Mouse (Mus musculus) CH12.LX (cell line): ENCODE data around the gene Ap2a1. TPM values are rescaled to one million over a fixed set of nuclear protein-coding genes. Genes with fewer than 3 reads are reported as not detected.

Experiments used
- DNase-seq: peaks from one replicate; pipeline ENCODE4 v3.0.0-alpha.2; 2013; ENCODE audit errors: extremely low read depth
- H3K27ac ChIP-seq: 2 replicates; pipeline ENCODE4 v1.5.1; 2012; ENCODE audit warnings: low read depth, mild to moderate bottlenecking, control low read depth, moderate library complexity; ENCODE audit not compliant: insufficient read depth
- H3K27me3 ChIP-seq: replicated peaks from 2 replicates; pipeline ENCODE3; 2012; ENCODE audit warnings: inconsistent platforms
- H3K36me3 ChIP-seq, 2 experiments: replicated peaks in 1 of 2; 2 replicates each; pipeline versions ENCODE3 to v1.6.1; 2012; ENCODE audit warnings: inconsistent platforms in 1 of 2, low read length in 1 of 2, mild to moderate bottlenecking in 1 of 2, mixed read lengths in 1 of 2, moderate library complexity in 1 of 2; ENCODE audit not compliant: control insufficient read depth in 1 of 2, insufficient read depth in 1 of 2
- H3K4me1 ChIP-seq, 2 experiments: 2 replicates each; pipeline ENCODE4 v1.6.1; 2012; ENCODE audit warnings: inconsistent platforms in 1 of 2, moderate library complexity in 1 of 2; ENCODE audit not compliant: insufficient read depth in 2 of 2, control insufficient read depth in 1 of 2
- H3K4me2 ChIP-seq: 2 replicates; pipeline ENCODE4 v1.6.1; 2012; ENCODE audit warnings: low read depth, mild to moderate bottlenecking, control low read depth; ENCODE audit not compliant: poor library complexity, insufficient read depth, severe bottlenecking
- H3K4me3 ChIP-seq, 3 experiments: fragments of 150-350 bp in 1 of 3; sonication (generic) in 1 of 3; replicated peaks in 1 of 3; 2 replicates each; pipeline versions ENCODE3 to v1.5.1; 2011 to 2012; ENCODE audit warnings: low read depth in 2 of 3, low read length in 2 of 3, mild to moderate bottlenecking in 2 of 3, moderate library complexity in 2 of 3, control low read depth in 1 of 3, improper control_type of control experiment in 1 of 3, inconsistent platforms in 1 of 3, mixed read lengths in 1 of 3; ENCODE audit not compliant: poor library complexity in 1 of 3
- H3K79me2 ChIP-seq: replicated peaks from 2 replicates; pipeline ENCODE4 v1.6.1; 2012; ENCODE audit warnings: mild to moderate bottlenecking, moderate library complexity; ENCODE audit not compliant: control insufficient read depth, poor library complexity, insufficient read depth, severe bottlenecking; ENCODE audit errors: extremely low read depth
- H3K9ac ChIP-seq: 2 replicates; pipeline ENCODE4 v1.6.1; 2012; ENCODE audit warnings: low read depth, mild to moderate bottlenecking, control low read depth, moderate library complexity; ENCODE audit not compliant: insufficient read depth
- H3K9me3 ChIP-seq: replicated peaks from 2 replicates; pipeline ENCODE3; 2012; ENCODE audit warnings: low read length, inconsistent platforms, mixed read lengths
- BHLHE40 ChIP-seq: IDR thresholded peaks from 2 replicates; pipeline ENCODE4 v1.6.1; 2011; ENCODE audit warnings: mild to moderate bottlenecking, low read depth, low read length, improper control_type of control experiment
- CHD1 ChIP-seq: IDR thresholded peaks from 2 replicates; pipeline ENCODE4 v1.6.1; 2012; ENCODE audit warnings: low read depth, low read length, improper control_type of control experiment, inconsistent platforms
- CHD2 ChIP-seq: IDR thresholded peaks from 2 replicates; pipeline ENCODE4 v1.6.1; 2011; ENCODE audit warnings: low read length, improper control_type of control experiment
- CTCF ChIP-seq, 2 experiments: IDR thresholded peaks in 1 of 2; conservative IDR thresholded peaks in 1 of 2; 2 replicates each; pipeline ENCODE4 v1.5.1; 2011 to 2012; ENCODE audit warnings: low read depth in 2 of 2, low read length in 2 of 2, improper control_type of control experiment in 1 of 2, inconsistent platforms in 1 of 2, mild to moderate bottlenecking in 1 of 2, moderate library complexity in 1 of 2
- E2F4 ChIP-seq: IDR thresholded peaks from 2 replicates; pipeline ENCODE4 v1.6.1; 2011; ENCODE audit warnings: low read depth, low read length, improper control_type of control experiment; ENCODE audit not compliant: insufficient replicate concordance
- ELF1 ChIP-seq: IDR thresholded peaks from 2 replicates; pipeline ENCODE4 v1.6.1; 2014; ENCODE audit warnings: low read depth, mild to moderate bottlenecking, inconsistent platforms, low read length, improper control_type of control experiment
- EP300 ChIP-seq: IDR thresholded peaks from 2 replicates; pipeline ENCODE4 v1.6.1; 2011; ENCODE audit warnings: low read length, improper control_type of control experiment
- ETS1 ChIP-seq: conservative IDR thresholded peaks from 2 replicates; pipeline ENCODE4 v1.6.1; 2012; ENCODE audit warnings: low read depth, mild to moderate bottlenecking, inconsistent platforms, low read length, improper control_type of control experiment, moderate library complexity
- GABPA ChIP-seq: IDR thresholded peaks from 2 replicates; pipeline ENCODE4 v1.6.1; 2012; ENCODE audit warnings: low read depth, low read length, improper control_type of control experiment, inconsistent platforms; ENCODE audit not compliant: insufficient replicate concordance
- HCFC1 ChIP-seq: IDR thresholded peaks from 2 replicates; pipeline ENCODE4 v1.6.1; 2012; ENCODE audit warnings: low read depth, mild to moderate bottlenecking, inconsistent platforms, low read length, improper control_type of control experiment
- IRF4 ChIP-seq: IDR thresholded peaks from 2 replicates; pipeline ENCODE4 v1.6.1; 2014; ENCODE audit warnings: low read depth, mild to moderate bottlenecking, inconsistent platforms, low read length, improper control_type of control experiment
- JUN ChIP-seq: IDR thresholded peaks from 2 replicates; pipeline ENCODE4 v1.6.1; 2011; ENCODE audit warnings: low read depth, mild to moderate bottlenecking, low read length, improper control_type of control experiment, moderate library complexity; ENCODE audit not compliant: insufficient read depth
- JUND ChIP-seq: conservative IDR thresholded peaks from 2 replicates; pipeline ENCODE4 v1.6.1; 2011; ENCODE audit warnings: low read depth, low read length, improper control_type of control experiment
- KAT2A ChIP-seq: IDR thresholded peaks from 2 replicates; pipeline ENCODE4 v1.6.1; 2012; ENCODE audit warnings: low read length, improper control_type of control experiment, inconsistent platforms; ENCODE audit not compliant: insufficient replicate concordance
- MAFK ChIP-seq: IDR thresholded peaks from 2 replicates; pipeline ENCODE4 v1.6.1; 2011; ENCODE audit warnings: low read length, improper control_type of control experiment; ENCODE audit not compliant: insufficient replicate concordance
- MAX ChIP-seq: IDR thresholded peaks from 2 replicates; pipeline ENCODE4 v1.6.1; 2011; ENCODE audit warnings: low read length, improper control_type of control experiment
- MAZ ChIP-seq: IDR thresholded peaks from 2 replicates; pipeline ENCODE4 v1.6.1; 2012; ENCODE audit warnings: low read depth, mild to moderate bottlenecking, inconsistent platforms, low read length, improper control_type of control experiment, moderate library complexity
- MEF2A ChIP-seq: IDR thresholded peaks from 2 replicates; pipeline ENCODE4 v1.6.1; 2014; ENCODE audit warnings: low read depth, mild to moderate bottlenecking, inconsistent platforms, low read length, improper control_type of control experiment, borderline replicate concordance
- MXI1 ChIP-seq: IDR thresholded peaks from 2 replicates; pipeline ENCODE4 v1.6.1; 2011; ENCODE audit warnings: mild to moderate bottlenecking, low read depth, low read length, improper control_type of control experiment
- MYC ChIP-seq: IDR thresholded peaks from 2 replicates; pipeline ENCODE4 v1.6.1; 2011; ENCODE audit warnings: low read depth, mild to moderate bottlenecking, improper control_type of control experiment, low read length
- NELFE ChIP-seq: IDR thresholded peaks from 2 replicates; pipeline ENCODE4 v1.6.1; 2011; ENCODE audit warnings: low read depth, low read length, improper control_type of control experiment
- NRF1 ChIP-seq: IDR thresholded peaks from 2 replicates; pipeline ENCODE4 v1.6.1; 2014; ENCODE audit warnings: low read depth, mild to moderate bottlenecking, inconsistent platforms, low read length, improper control_type of control experiment, moderate library complexity
- PAX5 ChIP-seq: IDR thresholded peaks from 2 replicates; pipeline ENCODE4 v1.6.1; 2012; ENCODE audit warnings: low read length, inconsistent platforms, mixed read lengths
- POLR2A ChIP-seq: IDR thresholded peaks from 2 replicates; pipeline ENCODE4 v1.6.1; 2011; ENCODE audit warnings: low read depth, mild to moderate bottlenecking, improper control_type of control experiment, low read length
- POLR2AphosphoS2 ChIP-seq: IDR thresholded peaks from 2 replicates; pipeline ENCODE4 v1.6.1; 2011; ENCODE audit warnings: low read depth, low read length, improper control_type of control experiment
- RAD21 ChIP-seq: IDR thresholded peaks from 2 replicates; pipeline ENCODE4 v1.6.1; 2011; ENCODE audit warnings: low read depth, mild to moderate bottlenecking, low read length, improper control_type of control experiment, moderate library complexity
- RCOR1 ChIP-seq: conservative IDR thresholded peaks from 2 replicates; pipeline ENCODE4 v1.6.1; 2012; ENCODE audit warnings: low read depth, mild to moderate bottlenecking, inconsistent platforms, low read length, improper control_type of control experiment
- SIN3A ChIP-seq: IDR thresholded peaks from 2 replicates; pipeline ENCODE4 v1.6.1; 2012; ENCODE audit warnings: low read length, improper control_type of control experiment, inconsistent platforms
- SMC3 ChIP-seq: IDR thresholded peaks from 2 replicates; pipeline ENCODE4 v1.6.1; 2011; ENCODE audit warnings: low read depth, low read length, improper control_type of control experiment
- TCF12 ChIP-seq: IDR thresholded peaks from 2 replicates; pipeline ENCODE4 v1.6.1; 2014; ENCODE audit warnings: low read depth, mild to moderate bottlenecking, inconsistent platforms, low read length, improper control_type of control experiment
- UBTF ChIP-seq: IDR thresholded peaks from 2 replicates; pipeline ENCODE4 v1.6.1; 2012; ENCODE audit warnings: low read depth, mild to moderate bottlenecking, inconsistent platforms, low read length, improper control_type of control experiment, moderate library complexity
- USF1 ChIP-seq: IDR thresholded peaks from 2 replicates; pipeline ENCODE4 v1.6.1; 2014; ENCODE audit warnings: low read depth, mild to moderate bottlenecking, inconsistent platforms, low read length, improper control_type of control experiment
- USF2 ChIP-seq: conservative IDR thresholded peaks from 2 replicates; pipeline ENCODE4 v1.6.1; 2011; ENCODE audit warnings: low read depth, low read length, improper control_type of control experiment
- ZC3H11A ChIP-seq: IDR thresholded peaks from 2 replicates; pipeline ENCODE4 v1.6.1; 2012; ENCODE audit warnings: low read depth, mild to moderate bottlenecking, inconsistent platforms, low read length, improper control_type of control experiment
- ZKSCAN1 ChIP-seq: IDR thresholded peaks from 2 replicates; pipeline ENCODE4 v1.6.1; 2012; ENCODE audit warnings: low read depth, inconsistent platforms, low read length, improper control_type of control experiment, borderline replicate concordance
- ZMIZ1 ChIP-seq: IDR thresholded peaks from 2 replicates; pipeline ENCODE4 v1.6.1; 2012; ENCODE audit warnings: low read depth, mild to moderate bottlenecking, inconsistent platforms, low read length, improper control_type of control experiment
- ZNF384 ChIP-seq: IDR thresholded peaks from 2 replicates; pipeline ENCODE4 v1.6.1; 2012; ENCODE audit warnings: low read depth, low read length, improper control_type of control experiment, inconsistent platforms
- dilution Hi-C: fragments of 300-500 bp; cut with MboI; formaldehyde crosslinking; loops from 2 replicates; pipeline ENCODE4 v1.14.3; 2020; ENCODE audit warnings: low sequenced_read_pairs; ENCODE audit not compliant: extremely low pct_unique_long_range_greater_than_20kb, extremely low pct_ligation_motif_present
- in situ Hi-C: fragments of 300-500 bp; cut with MboI; formaldehyde crosslinking; loops from 3 replicates; pipeline ENCODE4 v1.14.3; 2019; ENCODE audit warnings: low sequenced_read_pairs, low pct_ligation_motif_present, low pct_unique_long_range_greater_than_20kb, mixed read lengths
- polyA plus RNA-seq: library from polyadenylated mRNA; unstranded; fragments of >175 nt; gene quantifications from 2 replicates; pipeline ENCODE4 v1.2.1, GENCODE M21; 2012; ENCODE audit warnings: low read depth; ENCODE audit not compliant: insufficient read length
- total RNA-seq, 2 experiments: library from RNA; depleted of rRNA; stranded (reverse); fragments of 300-350 nt in 1 of 2; fragments of >200 nt in 1 of 2; gene quantifications; 2 replicates each; pipeline ENCODE4 v1.2.3; 2012 to 2014

The Ap2a1 gene
- total and polyA plus RNA-seq, 3 experiments: 35.7 to 61.1 (median 56.3) TPM

GRCm38 (mm10) chr7:44895593-44896434 lies 33.5 kb downstream of the Ap2a1 start, which contains the start of gene Fuz:
Fuz (plus strand) TSS chr7:44896079.
- Histone ChIP-seq H3K4me2 (peak within 1 kb of the TSS; percentile 53), H3K9ac (peak within 1 kb of the TSS; percentile 65), H3K4me3 (peak within 1 kb of the TSS; percentile 55 to 72 (median 61)), H3K27me3 (no peaks in the 10 kb centered on the region), H3K9me3 (no peaks in the 10 kb centered on the region), H3K36me3 (peaks cover 20 to 33% of the 10 kb centered on the region in 2 experiments), H3K79me2 (peaks cover 10% of the 10 kb centered on the region), H3K27ac (no peak within 1 kb of the TSS), H3K4me1 (peaks cover 13 to 44% of the 10 kb centered on the region in 2 experiments)
- dilution Hi-C loops (no loop called here), in situ Hi-C loops (no loop called here)
- DNase-seq: peak; percentile 95
- TF ChIP-seq MXI1 (peak; percentile 89), ETS1 (0 out of 2 replicates have a peak, but pooled peaks have one; percentile 25), USF2 (no peak), NRF1 (peak; percentile 74), RCOR1 (peak; percentile 86; the same call in 1 of the 2 replicates), PAX5 (no peak), ZC3H11A (no peak), SMC3 (peak; percentile 43), MAX (peak; percentile 77; the same call in 1 of the 2 replicates), GABPA (peak; percentile 24; the same call in 1 of the 2 replicates), MEF2A (peak; percentile 64; the same call in 1 of the 2 replicates), E2F4 (peak; percentile 81; the same call in 1 of the 2 replicates), NELFE (peak; percentile 90), KAT2A (peak; percentile 85; the same call in 1 of the 2 replicates), UBTF (no peak), CHD1 (peak; percentile 76; the same call in 1 of the 2 replicates), SIN3A (peak; percentile 80), CHD2 (peak; percentile 59), TCF12 (peak; percentile 86), ELF1 (peak; percentile 79), POLR2A (peak; percentile 75), MAZ (peak; percentile 89), RAD21 (no peak; the same call in 1 of the 2 replicates), JUND (no peak), CTCF (conservative IDR thresholded peaks at IDR 0.05 in 1 of 2, IDR thresholded peaks at IDR 0.05 in 1 of 2; ENCODE audit: low read depth in 2 of 2, low read length in 2 of 2) (peak in 1 of 2 experiments; percentile 74; a peak in 2 of 4 replicates), ZMIZ1 (peak; percentile 68; the same call in 1 of the 2 replicates), BHLHE40 (0 out of 2 replicates have a peak, but pooled peaks have one; percentile 21), HCFC1 (peak; percentile 90), EP300 (no peak), MYC (peak; percentile 95), USF1 (no peak), POLR2AphosphoS2 (peak; percentile 80; the same call in 1 of the 2 replicates), JUN (no peak), IRF4 (no peak), ZNF384 (0 out of 2 replicates have a peak, but pooled peaks have one; percentile 24), ZKSCAN1 (no peak), MAFK (0 out of 2 replicates have a peak, but pooled peaks have one; percentile 16)
